Mouse (Mus musculus): Measurements from ENCODE around the gene Sag. TPM values are rescaled to one million over a fixed set of nuclear protein-coding genes. Genes with fewer than 3 reads are reported as not detected.

Sag gene
- total RNA-seq, 2 experiments from 2014 or later: 2.5 TPM

DNA sequence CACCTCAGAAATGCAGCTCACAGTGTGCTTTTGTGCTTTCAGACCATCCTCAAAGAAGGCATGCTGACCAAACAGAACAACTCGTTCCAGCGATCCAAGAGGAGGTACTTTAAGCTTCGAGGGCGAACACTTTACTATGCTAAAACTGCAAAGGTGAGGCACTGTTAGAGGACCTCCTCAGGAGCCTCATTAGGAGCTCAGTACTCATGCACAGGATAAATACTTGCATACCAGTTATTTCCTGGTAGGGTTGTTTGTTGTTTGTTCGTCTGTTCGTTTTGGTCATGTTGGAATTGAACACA, 76.8 kb downstream of the Sag start:
- intact Hi-C loops (cut with DNase I): no loop called here

DNA sequence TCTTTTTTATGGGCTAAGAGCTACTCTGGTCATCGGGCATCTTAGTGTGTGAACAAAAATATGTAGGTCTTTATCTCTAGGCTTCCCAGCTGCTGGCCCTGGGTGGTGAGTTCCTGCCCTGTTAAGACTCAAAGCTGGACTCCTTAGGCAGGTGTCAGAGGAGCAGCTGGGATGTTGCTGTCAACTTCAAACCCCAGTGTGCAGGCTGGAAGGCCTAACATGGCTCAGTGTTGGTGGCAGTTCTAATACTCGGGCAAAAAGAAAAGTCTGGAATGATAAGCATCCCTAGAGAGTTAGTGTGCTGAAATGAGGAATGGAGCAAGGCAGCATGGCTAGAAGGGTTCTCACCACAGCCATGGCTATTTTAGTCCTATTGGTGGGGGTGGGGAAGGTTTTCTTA, 77.4 kb downstream of the Sag start:
- intact Hi-C loops (cut with DNase I): no loop called here
- no peak for DNase-seq (ENCODE audit: low spot score in 2 of 2)

More for the DNA sequence above, 76.8 kb downstream of the Sag start:
- DNase-seq (ENCODE audit: low spot score in 2 of 2): no peak

DNA sequence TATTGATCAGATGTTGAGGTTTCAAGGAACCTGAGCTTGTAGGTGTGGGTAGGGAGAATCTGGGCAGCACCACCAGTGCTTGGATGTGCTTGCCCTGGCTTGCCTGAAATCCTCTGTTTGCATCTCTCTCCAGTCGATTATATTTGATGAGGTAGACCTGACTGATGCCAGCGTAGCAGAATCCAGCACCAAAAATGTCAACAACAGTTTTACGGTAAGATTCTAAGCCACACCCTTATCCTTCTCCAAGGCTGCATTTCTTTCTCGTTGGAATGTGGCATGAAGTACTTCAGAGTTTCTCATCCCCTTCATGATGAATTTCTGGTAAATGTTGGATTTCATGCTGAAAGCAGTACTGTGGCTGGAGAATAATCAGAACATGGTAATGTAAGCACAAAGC, 78.2 kb downstream of the Sag start:
- no peak for DNase-seq (ENCODE audit: low spot score in 2 of 2)
- intact Hi-C loops (cut with DNase I): no loop called here

DNA sequence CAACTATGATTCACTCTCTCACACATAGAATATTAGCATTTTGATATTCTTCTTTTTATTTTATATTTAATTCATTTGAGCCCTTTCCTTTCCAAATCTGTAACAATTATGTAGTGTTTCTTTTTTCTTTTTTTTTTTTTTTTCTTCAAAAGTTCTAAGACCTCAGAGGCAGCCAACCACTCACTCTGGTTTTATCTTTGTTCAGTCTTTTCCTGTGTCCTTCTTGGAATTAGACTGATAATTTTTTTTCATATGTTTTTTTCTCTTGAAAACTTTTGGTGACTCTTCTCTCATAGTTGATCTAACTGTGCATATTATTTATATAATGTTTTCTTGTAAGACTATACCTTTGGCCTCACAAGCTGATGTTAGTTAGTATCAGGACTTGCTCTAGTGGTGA, 79.1 kb downstream of the Sag start:
- no peak for DNase-seq (ENCODE audit: low spot score in 2 of 2)
- intact Hi-C loops (cut with DNase I): no loop called here

DNA sequence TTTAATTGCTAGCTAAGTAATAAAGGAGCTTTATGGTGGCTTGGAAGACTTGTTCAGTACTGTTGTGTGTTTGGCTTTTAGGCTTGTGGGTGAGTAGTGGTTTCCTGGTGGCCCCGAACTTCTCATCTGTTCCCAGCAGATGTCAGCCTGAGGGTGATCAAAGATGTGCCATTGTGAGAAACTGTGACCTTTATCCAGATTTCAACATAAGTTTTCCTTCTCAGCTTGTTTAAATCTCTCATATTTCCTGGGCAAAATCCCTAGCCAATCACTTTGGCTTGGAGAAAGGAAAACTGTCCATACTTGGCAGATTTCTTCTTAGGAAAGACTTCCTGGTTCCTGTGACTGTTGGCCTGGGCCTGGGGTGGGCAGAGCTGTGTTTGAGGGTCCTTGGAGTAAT, 87.5 kb downstream of the Sag start:
- no peak for DNase-seq (ENCODE audit: low spot score in 2 of 2)
- intact Hi-C loops (cut with DNase I): no loop called here

DNA sequence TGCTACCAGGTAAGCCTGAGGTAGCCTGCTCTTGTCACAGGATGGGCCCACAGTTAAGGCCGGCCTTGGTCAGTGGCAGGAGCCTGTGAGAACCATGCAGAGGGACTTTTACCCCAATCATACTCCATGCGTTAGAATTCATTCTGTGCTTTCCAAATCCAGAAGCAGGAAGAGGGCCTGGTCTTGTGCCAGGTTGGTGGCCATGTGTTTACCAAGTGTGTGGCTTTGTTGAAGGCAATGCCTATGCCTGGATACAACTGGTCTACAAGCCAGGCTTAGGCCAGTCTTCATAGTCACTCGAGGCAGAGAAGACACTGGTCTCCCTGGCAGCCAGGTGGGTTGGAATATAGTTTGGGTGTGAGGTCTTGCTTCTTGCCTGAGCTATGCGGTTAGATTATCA, 88.2 kb downstream of the Sag start:
- no peak for DNase-seq (ENCODE audit: low spot score in 2 of 2)
- intact Hi-C loops (cut with DNase I): no loop called here

DNA sequence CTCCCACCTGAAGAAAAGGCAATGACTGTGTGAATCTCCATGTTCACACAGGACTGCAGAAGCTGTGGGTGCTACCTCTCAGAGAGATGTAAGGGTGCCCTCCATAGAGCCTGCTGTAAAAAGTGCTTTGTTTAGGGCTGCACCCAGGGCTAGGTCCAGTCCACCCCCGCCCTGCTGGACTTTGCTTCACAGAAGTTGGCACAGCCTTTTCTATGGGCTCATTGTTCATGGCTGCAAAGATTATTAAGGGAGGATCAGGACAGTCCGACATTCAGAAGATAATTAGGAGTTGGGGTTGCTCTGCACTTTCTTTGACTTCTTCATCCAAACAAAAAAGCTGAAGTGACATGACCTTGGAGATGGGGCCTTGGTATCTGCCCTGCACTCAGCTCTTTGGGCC, 89.0 kb downstream of the Sag start:
- no peak for DNase-seq (ENCODE audit: low spot score in 2 of 2)
- intact Hi-C loops (cut with DNase I): no loop called here

DNA sequence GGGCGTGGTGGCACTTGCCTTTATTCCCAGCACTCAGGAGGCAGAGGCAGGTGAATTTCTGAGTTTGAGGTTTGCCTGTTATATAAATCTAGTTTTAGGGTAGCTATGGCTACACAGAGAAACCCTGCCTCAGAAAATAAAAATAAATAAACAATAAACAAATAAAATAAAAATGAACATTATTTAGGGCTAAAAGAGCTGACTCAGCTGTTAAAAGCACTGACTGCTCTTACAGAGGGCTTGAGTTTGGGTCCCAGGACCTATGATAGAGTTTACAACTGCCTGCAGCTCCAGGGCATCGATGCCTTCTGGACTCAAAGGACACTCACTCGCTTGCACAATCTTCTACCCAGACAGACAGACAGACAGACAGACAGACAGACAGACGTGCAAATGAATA, 89.9 kb downstream of the Sag start:
- DNase-seq (ENCODE audit: low spot score in 2 of 2): no peak
- intact Hi-C loops (cut with DNase I): no loop called here

Other genes starting within 250 kb of the Sag start
- gene Ngef, start 229.8 kb upstream of the Sag start, total RNA-seq (2021): 100 to 1,000 TPM; 261 to 278 TPM
- gene Inpp5d, start 183.4 kb upstream of the Sag start, total RNA-seq (2021): 10 to 100 TPM; 21.7 to 22.1 TPM
- 10 to 100 TPM; 66.9 to 68.0 TPM for gene Atg16l1, start 47.8 kb upstream of the Sag start, total RNA-seq (2021)
- 100 to 1,000 TPM; 128 to 140 TPM for gene Dgkd, start 49.6 kb downstream of the Sag start, total RNA-seq (2021)
- gene Usp40, start 204.9 kb downstream of the Sag start, total RNA-seq (2021): 10 to 100 TPM; 18.5 to 23.5 TPM

Measured in left cerebral cortex, postnatal 14 days (tissue).